Mouse (Mus musculus): ENCODE measurements at regions not wholly inside any gene's neighbourhood (a gene's known extent, or its start where the extent isn't known, plus 50 kb on each side); places are given as distances from the start of the nearest gene placed in this dataset.

DNA sequence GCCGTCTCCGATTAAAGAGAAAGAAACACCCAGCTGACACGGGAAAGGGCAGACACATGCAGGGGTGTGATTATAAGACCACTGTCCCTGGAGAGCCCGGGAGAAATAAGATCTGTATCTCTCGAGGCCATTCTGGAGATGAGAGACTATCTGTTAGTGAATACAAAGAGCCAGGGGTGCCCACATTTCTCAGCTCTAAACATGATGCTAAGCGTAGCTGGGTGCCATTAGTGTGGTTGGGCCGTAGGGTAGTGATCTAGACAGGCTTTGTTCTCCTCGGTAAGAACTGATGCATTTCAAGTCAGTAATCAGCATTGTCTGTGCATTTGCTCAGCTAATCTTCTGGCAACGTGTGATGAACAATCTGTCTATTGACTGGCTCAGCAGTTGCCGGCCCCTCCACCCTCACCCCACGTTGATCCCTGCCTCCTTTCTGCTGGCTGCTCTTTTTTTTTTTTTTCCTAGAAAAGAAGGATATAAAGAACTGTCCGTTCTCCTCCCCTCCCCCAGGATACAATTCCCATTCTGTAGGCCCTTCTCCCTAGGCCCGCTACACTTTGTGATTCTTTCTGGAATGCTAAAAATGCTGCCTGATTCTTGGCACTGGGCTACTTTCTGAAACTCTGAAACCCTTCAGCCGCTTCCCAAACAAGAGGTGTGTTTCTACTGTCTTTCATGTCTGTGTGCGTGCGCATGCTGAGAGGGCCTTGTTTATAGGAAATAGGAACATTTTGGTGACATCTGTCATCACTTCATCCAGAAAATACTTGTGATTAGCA is 492.8 kb upstream of the Cited2 start:
- peak overlapping the region; percentile 34; the same call in 1 of the 2 replicates for H3K9ac ChIP-seq
- no peaks in the 10 kb centered on the region for H3K9me3 ChIP-seq (replicated peaks)
- H3K4me1 ChIP-seq = peaks cover 17% of the 10 kb centered on the region
- WGBS = 1% methylated on average over 16 of the region's 16 CpGs
- H3K27ac ChIP-seq = peak overlapping the region; percentile 85
- no peaks in the 10 kb centered on the region for H3K36me3 ChIP-seq (ENCODE audit: poor library complexity, severe bottlenecking)
- H3K27me3 ChIP-seq = 0 out of 2 replicates have a peak, but pooled peaks cover 3% of the 10 kb centered on the region
- peak overlapping the region; percentile 43 for H3K4me2 ChIP-seq
- peak; percentile 89 for ATAC-seq
- H3K4me3 ChIP-seq = no peak overlapping the region

DNA sequence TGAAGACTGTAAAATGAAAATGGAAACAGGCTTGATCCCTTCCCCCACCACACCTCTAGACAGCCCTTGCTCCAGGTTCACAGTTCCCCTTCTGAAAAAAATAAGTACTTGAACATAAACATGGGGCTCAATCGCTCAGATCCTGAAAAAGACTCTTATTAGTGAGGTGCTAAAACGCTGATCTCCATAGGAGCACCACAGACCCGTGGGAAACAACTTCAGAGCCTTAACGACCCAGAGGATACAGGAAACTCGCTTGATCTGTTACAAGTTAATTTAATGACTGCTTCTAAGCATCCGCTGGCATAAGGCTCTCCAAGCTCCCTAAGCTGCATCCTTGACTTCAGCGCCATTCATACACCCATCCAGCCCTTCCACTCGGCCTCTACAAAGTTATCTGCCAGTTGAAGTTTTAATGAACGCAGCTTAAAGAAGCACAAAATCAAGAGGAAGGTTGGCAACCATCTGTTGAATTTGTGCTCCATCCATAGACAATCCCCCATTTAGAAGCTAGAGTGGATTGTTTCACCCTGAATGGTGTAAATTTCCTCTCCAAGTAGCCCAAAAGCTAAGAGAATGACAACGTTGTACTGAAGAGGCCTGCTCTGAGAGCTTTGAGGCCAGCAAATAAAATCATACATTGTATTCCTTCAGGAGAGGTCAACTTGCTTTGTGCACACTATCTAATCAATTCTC is 486.9 kb upstream of the Cited2 start:
- Histone ChIP-seq H3K9me3 (replicated peaks) (no peaks in the 10 kb centered on the region), H3K4me1 (peaks cover 39% of the 10 kb centered on the region), H3K4me2 (no peak overlapping the region), H3K9ac (no peak overlapping the region), H3K4me3 (no peak overlapping the region), H3K27ac (no peak overlapping the region), H3K36me3 (ENCODE audit: poor library complexity, severe bottlenecking) (no peaks in the 10 kb centered on the region), H3K27me3 (0 out of 2 replicates have a peak, but pooled peaks cover 3% of the 10 kb centered on the region)
- ATAC-seq = no peak
- 14% methylated on average over 10 of the region's 10 CpGs for WGBS

DNA sequence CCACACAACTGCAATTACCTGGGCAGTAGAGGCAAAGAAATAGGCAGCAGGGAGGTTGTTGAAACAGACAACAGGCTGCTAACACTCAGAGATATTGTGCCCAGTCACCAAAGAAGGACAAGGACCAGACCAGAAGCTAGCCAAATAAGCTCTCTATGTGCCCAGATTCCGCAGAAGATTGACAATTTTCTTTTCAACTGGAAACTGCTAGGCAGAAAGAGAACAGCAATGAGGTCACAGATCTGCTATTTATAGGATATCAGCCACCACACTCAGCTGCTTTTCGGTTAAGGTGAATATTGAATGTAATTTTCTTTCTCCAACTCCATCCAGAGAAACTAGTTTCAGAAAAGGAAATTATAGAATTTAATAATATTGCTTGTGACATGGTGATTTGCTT is 486.3 kb upstream of the Cited2 start:
- Histone ChIP-seq H3K4me2 (no peak overlapping the region), H3K4me1 (peaks cover 35% of the 10 kb centered on the region), H3K9me3 (replicated peaks) (no peaks in the 10 kb centered on the region), H3K9ac (no peak overlapping the region), H3K27ac (no peak overlapping the region), H3K36me3 (ENCODE audit: poor library complexity, severe bottlenecking) (no peaks in the 10 kb centered on the region), H3K4me3 (no peak overlapping the region), H3K27me3 (0 out of 2 replicates have a peak, but pooled peaks cover 3% of the 10 kb centered on the region)
- ATAC-seq = peak; percentile 25; the same call in 1 of the 2 replicates
- WGBS = 38% methylated on average over 2 of the region's 2 CpGs

DNA sequence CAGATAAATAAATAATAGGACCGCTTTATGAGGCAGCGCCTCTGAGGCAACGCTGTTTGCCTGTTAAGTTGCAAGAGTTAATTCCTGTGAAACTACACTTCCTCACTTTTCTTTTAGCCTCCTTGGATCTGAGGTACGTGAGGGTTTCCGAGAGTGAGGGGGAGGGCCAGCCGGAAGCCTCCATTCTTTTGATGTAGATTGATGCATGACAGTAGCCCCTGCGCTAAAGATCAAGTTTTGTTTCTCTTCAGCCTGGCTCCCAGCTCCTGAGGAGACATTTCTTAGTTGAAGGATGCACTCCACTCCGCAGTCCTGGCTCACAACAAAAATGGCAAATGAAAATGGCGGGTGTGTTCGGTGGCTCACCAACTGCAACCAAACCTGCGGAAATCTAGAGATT is 485.6 kb upstream of the Cited2 start:
- Histone ChIP-seq H3K27ac (no peak overlapping the region), H3K36me3 (ENCODE audit: poor library complexity, severe bottlenecking) (no peaks in the 10 kb centered on the region), H3K4me3 (no peak overlapping the region), H3K27me3 (0 out of 2 replicates have a peak, but pooled peaks cover 3% of the 10 kb centered on the region), H3K9me3 (replicated peaks) (no peaks in the 10 kb centered on the region), H3K4me2 (no peak overlapping the region), H3K4me1 (peaks cover 35% of the 10 kb centered on the region), H3K9ac (no peak overlapping the region)
- 49% methylated on average over 11 of the region's 11 CpGs for WGBS
- ATAC-seq = no peak

DNA sequence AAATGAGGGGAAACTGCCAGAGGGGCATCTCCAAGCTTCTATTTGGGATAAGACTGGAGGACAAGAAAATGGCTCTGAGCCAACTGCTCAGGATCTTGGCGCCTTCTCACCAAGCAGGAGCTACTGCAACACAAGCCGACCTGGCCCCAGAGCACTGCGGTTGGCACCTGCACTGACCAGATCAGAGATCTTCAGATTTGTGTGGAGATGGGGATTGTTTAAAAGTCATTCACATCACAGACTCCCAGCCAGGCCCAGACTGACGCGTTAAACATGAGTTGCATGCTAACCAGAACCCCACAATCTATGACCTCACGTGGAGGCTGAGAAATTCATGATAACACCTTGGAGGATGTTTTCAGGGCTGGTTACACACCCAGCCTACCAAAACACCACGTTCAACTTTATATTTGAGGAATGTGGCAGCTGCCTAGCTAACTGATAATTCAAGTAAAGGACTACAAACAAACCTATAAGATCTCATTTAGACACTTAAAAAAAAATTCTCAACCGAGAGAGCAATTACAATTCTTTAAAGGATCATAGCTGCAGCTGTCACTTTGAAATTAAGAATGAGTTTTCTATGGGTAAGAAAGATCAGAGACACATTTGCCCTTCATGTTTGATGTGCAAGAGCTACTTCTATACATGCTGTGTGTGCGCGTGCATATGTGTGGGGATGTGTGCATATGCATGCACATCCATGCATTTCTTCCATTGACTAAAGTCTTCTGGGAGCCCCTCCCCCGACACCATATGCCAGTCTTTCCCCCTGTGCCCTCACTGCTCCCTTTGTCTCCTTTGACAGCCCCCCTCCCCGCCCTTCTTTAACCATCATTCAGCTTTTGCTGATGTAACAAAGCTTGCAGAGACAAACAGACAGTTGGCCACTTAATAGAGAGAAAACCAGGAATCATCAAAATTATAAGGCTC is 484.8 kb upstream of the Cited2 start:
- Histone ChIP-seq H3K4me2 (no peak overlapping the region), H3K27ac (peak overlapping the region; percentile 23; the same call in 1 of the 2 replicates), H3K4me1 (peaks cover 35% of the 10 kb centered on the region), H3K9ac (no peak overlapping the region), H3K27me3 (0 out of 2 replicates have a peak, but pooled peaks cover 3% of the 10 kb centered on the region), H3K9me3 (replicated peaks) (no peaks in the 10 kb centered on the region), H3K4me3 (no peak overlapping the region), H3K36me3 (ENCODE audit: poor library complexity, severe bottlenecking) (no peaks in the 10 kb centered on the region)
- peak; percentile 87 for ATAC-seq
- WGBS = 59% methylated on average over 12 of the region's 12 CpGs

DNA sequence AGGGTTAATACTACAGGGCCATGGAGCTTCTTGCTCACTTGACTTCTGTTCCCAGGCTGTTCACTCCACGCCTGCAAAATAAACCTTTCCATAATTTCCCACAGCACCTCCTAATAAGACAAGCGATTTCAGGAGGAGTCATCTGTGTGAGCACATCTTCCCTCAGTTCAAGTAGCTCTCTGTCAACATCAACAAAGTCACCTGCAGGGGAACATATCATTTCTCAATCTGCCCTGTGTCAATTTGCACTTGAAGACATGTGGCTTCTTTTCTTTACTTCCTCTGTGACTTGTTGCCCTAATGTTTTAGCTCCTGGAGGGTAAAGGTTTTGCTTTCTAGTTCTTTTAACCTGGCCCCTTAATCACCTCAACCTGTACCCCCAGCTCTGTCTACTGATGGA is 474.7 kb upstream of the Cited2 start:
- Histone ChIP-seq H3K27me3 (no peaks in the 10 kb centered on the region), H3K4me1 (no peaks in the 10 kb centered on the region), H3K4me3 (no peak overlapping the region), H3K36me3 (ENCODE audit: poor library complexity, severe bottlenecking) (no peaks in the 10 kb centered on the region), H3K9me3 (replicated peaks) (no peaks in the 10 kb centered on the region), H3K27ac (no peak overlapping the region), H3K4me2 (no peak overlapping the region), H3K9ac (no peak overlapping the region)
- WGBS = 80% methylated on average over 2 of the region's 2 CpGs
- ATAC-seq = no peak

DNA sequence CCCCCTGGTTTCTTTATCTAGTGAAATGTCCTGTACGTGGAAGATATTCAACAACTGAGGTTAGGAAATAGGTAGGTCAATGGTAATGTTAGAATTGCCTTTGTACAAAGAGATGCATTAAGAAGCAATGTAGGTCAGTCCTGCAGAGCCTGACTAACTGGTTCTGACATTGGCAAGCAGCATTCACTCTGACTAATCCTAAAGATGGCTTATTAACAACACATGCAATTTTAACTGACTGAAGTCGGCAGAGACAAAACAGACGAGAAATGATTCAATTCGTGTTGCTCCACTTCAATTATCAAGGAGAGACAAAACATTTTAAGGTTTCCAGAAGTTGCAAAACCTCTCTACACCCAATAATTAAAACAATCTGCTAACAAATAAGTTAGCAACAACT is 470.0 kb upstream of the Cited2 start:
- Histone ChIP-seq H3K9ac (no peak overlapping the region), H3K36me3 (ENCODE audit: poor library complexity, severe bottlenecking) (no peaks in the 10 kb centered on the region), H3K4me3 (no peak overlapping the region), H3K4me1 (no peaks in the 10 kb centered on the region), H3K4me2 (no peak overlapping the region), H3K9me3 (replicated peaks) (no peaks in the 10 kb centered on the region), H3K27ac (no peak overlapping the region), H3K27me3 (no peaks in the 10 kb centered on the region)
- 55% methylated on average over 4 of the region's 4 CpGs for WGBS
- no peak for ATAC-seq

DNA sequence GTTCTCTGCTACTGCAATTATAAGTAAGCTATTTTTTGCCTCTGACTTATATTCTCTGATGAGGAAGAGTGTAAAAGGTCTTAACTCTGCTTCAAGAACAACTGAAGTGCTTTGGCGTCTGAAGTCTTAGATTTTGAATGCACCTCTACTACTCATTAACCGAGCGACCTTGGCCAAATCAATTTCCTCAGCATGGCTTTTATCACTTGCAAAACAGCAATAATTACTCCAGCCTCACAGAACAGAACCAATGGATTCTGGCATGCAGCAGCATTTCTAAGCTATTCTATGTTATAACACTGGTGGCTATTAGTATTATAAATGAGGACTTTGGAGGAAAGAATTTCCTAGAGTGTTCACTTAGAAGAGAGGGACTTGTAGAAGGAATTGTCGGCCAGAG is 462.9 kb upstream of the Cited2 start:
- no peak overlapping the region for H3K4me3 ChIP-seq
- no peak for ATAC-seq
- no peak overlapping the region for H3K4me2 ChIP-seq
- H3K27me3 ChIP-seq = no peaks in the 10 kb centered on the region
- H3K9me3 ChIP-seq (replicated peaks) = no peaks in the 10 kb centered on the region
- no peaks in the 10 kb centered on the region for H3K4me1 ChIP-seq
- no peaks in the 10 kb centered on the region for H3K36me3 ChIP-seq (ENCODE audit: poor library complexity, severe bottlenecking)
- no peak overlapping the region for H3K9ac ChIP-seq
- WGBS = 52% methylated on average over 4 of the region's 4 CpGs
- no peak overlapping the region for H3K27ac ChIP-seq

DNA sequence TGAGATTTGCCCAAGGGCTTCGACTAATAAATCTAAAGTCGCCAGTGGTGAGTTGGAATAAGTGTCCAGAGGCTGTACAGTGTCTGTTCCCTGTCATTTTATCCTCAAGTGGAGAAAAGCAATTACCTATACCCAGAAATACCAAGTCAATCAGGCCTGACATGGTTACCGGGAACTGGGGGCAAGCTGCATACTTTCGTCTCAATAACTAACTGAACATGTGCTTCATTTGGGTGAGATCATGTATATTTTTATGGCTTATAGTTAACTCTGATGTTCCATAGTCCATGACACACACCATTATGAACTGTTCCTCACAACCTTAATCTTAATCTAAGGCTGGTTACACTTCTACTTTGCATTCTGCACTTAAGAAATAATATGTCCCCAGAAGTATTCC is 462.4 kb upstream of the Cited2 start:
- WGBS = 85% methylated on average over 4 of the region's 4 CpGs
- H3K9ac ChIP-seq = no peak overlapping the region
- H3K36me3 ChIP-seq (ENCODE audit: poor library complexity, severe bottlenecking) = no peaks in the 10 kb centered on the region
- no peak overlapping the region for H3K27ac ChIP-seq
- H3K9me3 ChIP-seq (replicated peaks) = no peaks in the 10 kb centered on the region
- H3K4me2 ChIP-seq = no peak overlapping the region
- ATAC-seq = no peak
- H3K4me1 ChIP-seq = no peaks in the 10 kb centered on the region
- no peaks in the 10 kb centered on the region for H3K27me3 ChIP-seq
- H3K4me3 ChIP-seq = no peak overlapping the region

DNA sequence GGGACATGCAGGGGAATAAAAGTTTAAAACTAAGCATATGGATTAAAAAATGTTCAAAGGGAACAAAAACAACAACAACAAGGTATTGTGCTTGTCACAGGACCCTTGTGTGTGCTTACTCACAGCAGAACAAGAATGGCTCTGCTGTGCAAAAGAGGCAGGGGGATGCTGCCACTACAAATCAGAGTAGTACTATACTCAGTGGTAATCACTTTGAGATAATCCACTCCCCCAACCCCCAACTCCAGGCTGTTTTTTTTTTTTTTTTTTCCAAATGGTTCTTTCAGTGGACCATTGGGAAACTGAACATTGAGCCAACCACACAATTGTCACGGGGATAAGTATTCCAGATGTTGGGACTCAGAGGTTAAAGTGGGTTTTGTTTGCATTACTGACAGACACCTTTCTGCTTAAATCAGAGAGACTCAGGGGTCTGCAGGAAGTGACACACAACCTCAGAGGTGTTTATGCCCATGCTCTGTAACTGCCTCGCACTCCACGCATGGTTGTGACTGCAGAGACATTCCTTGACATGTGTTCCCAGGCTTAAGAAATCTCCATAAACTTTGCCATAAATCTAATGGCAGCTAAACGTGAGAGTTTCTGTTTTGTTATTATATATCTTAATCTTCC is 461.7 kb upstream of the Cited2 start:
- Histone ChIP-seq H3K9me3 (replicated peaks) (no peaks in the 10 kb centered on the region), H3K27ac (no peak overlapping the region), H3K4me3 (no peak overlapping the region), H3K36me3 (ENCODE audit: poor library complexity, severe bottlenecking) (no peaks in the 10 kb centered on the region), H3K27me3 (no peaks in the 10 kb centered on the region), H3K4me1 (no peaks in the 10 kb centered on the region), H3K4me2 (no peak overlapping the region), H3K9ac (no peak overlapping the region)
- 79% methylated on average over 4 of the region's 4 CpGs for WGBS
- ATAC-seq = no peak

DNA sequence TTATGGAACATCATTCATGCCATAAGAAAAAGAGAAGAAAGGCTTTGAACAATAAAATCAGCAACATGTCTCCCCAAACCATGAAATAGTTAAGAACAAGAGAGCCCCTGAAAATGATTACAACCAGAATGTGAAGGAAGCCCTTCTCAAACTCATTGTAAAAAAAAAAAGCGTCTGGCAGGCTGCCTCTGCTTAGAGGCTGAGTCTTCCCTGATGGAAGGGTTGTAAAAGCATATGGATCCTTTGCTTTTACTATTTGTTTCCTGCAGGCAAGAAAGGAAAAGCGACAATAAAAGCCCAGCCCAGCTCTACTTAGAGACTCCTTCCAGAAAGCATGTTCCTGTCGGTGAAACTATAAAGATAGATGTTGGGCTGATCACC is 461.2 kb upstream of the Cited2 start:
- H3K36me3 ChIP-seq (ENCODE audit: poor library complexity, severe bottlenecking) = no peaks in the 10 kb centered on the region
- no peaks in the 10 kb centered on the region for H3K9me3 ChIP-seq (replicated peaks)
- WGBS = 69% methylated on average over 3 of the region's 3 CpGs
- no peaks in the 10 kb centered on the region for H3K4me1 ChIP-seq
- H3K27me3 ChIP-seq = no peaks in the 10 kb centered on the region
- no peak overlapping the region for H3K4me2 ChIP-seq
- H3K9ac ChIP-seq = no peak overlapping the region
- no peak overlapping the region for H3K4me3 ChIP-seq
- no peak overlapping the region for H3K27ac ChIP-seq
- no peak for ATAC-seq
